Mouse (Mus musculus): Measurements from ENCODE around the gene Rbm8a2. TPM values are rescaled to one million over a fixed set of nuclear protein-coding genes. Genes with fewer than 3 reads are reported as not detected.

The Rbm8a2 gene
- total and polyA plus RNA-seq, 2 experiments from 2014 or later = 0.16 to 0.57 TPM

DNA sequence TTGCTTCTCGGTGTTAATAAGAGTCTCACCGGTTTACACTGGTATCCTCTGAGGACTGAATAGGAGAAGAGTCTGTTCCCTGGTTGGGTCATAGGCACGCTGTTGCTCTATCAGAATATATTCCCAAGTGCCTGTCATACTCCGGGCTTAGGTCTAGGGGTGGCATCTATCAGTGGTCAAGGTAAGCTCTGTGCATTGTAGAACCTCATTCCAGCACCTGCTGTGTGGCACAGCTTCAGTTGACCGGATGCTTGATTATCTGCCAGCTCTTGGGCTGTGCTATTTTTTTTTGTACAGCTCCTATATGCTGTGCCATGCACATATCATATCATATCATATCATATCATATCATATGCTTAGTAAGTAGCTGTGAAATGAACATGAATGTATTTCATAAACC is 9.5 kb upstream of the Rbm8a2 start:
- H3K9ac ChIP-seq (replicated peaks; ENCODE audit: low read length, poor library complexity, severe bottlenecking) = no peak overlapping the region
- no peaks in the 10 kb centered on the region for H3K27me3 ChIP-seq (ENCODE audit: insufficient read depth, low read length)
- TF ChIP-seq CTCF (IDR thresholded peaks at IDR 0.05) = no peak
- H3K27ac ChIP-seq (ENCODE audit: low read depth, low read length) = no peak overlapping the region
- no peak overlapping the region for H3K4me3 ChIP-seq (ENCODE audit: low read depth, low read length)
- H3K4me1 ChIP-seq (ENCODE audit: insufficient read depth, low read length) = no peaks in the 10 kb centered on the region
- H3K9me3 ChIP-seq (ENCODE audit: low read length) = no peaks in the 10 kb centered on the region
- DNase-seq (ENCODE audit: low spot score) (no peak), ATAC-seq (ENCODE audit: low FRiP score) (no peak)
- no peak overlapping the region for H3K4me2 ChIP-seq (ENCODE audit: low read depth, low read length, poor library complexity, severe bottlenecking)
- WGBS = 96% methylated on average over 5 of the region's 5 CpGs
- H3K36me3 ChIP-seq (ENCODE audit: insufficient read depth, low read length) = no peaks in the 10 kb centered on the region; the same call in 1 of the 2 replicates

DNA sequence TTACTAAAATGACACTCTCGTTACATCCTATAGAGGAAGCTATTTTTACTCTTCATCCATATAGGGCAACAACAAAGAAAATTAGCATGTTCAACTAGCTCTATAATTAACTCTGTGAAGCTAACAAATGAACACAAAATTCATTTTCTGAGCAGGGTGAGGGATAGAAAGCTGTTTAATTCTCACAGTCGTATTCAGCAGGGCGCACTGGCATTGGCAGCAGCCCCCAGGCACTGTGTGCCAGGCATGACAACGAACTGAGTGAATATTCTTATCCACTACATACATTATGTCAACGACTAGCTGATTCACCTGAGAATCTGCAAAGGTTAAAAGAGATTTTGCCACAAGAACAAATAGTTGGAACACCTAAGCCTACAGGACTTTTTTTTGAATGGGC is 8.2 kb downstream of the Rbm8a2 start:
- H3K4me1 ChIP-seq (ENCODE audit: insufficient read depth, low read length) = no peaks in the 10 kb centered on the region
- no peak overlapping the region for H3K27ac ChIP-seq (ENCODE audit: low read depth, low read length)
- DNase-seq (ENCODE audit: low spot score) (peak; percentile 9), ATAC-seq (ENCODE audit: low FRiP score) (no peak)
- H3K36me3 ChIP-seq (ENCODE audit: insufficient read depth, low read length) = no peaks in the 10 kb centered on the region
- no peak overlapping the region for H3K4me3 ChIP-seq (ENCODE audit: low read depth, low read length)
- H3K4me2 ChIP-seq (ENCODE audit: low read depth, low read length, poor library complexity, severe bottlenecking) = no peak overlapping the region
- H3K27me3 ChIP-seq (ENCODE audit: insufficient read depth, low read length) = no peaks in the 10 kb centered on the region
- H3K9ac ChIP-seq (replicated peaks; ENCODE audit: low read length, poor library complexity, severe bottlenecking) = no peak overlapping the region
- TF ChIP-seq CTCF (IDR thresholded peaks at IDR 0.05) = no peak
- 61% methylated on average over 5 of the region's 5 CpGs for WGBS
- H3K9me3 ChIP-seq (ENCODE audit: low read length) = no peaks in the 10 kb centered on the region

DNA sequence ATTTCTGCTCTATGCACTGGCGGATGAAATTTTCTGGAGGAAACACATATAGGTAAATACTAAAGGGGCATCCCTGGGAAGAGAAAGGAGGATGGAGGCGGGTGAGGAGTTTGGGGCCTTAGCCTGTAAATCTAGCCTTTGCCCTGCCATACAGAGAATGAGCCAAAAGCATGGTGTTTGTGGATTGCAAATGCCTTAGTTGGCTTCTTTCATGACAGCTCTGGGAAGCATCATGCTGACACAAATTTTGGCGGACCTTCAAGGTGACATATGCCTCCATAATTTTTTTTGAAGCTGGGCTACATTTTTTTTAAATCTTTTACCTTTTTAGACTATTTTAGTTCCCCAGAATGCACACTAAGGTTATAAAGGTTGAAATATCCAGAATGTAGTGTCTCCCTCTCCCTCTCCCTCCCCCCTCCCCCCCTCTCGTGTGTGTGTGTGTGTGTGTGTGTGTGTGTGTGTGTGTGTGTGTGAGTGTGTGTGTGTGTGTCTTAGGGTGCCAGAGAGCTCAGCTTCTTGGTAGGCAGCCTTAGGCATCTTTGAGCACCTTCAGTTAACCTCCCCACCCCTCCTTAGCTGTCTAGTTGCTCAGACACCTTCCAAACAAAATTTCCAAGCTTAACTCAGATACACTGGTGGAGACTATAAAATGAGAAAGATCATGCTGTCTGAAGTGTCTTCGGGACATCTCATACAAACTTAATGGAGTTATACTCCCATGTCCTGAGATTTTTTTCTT is 11.7 kb downstream of the Rbm8a2 start:
- Histone ChIP-seq H3K27ac (ENCODE audit: low read depth, low read length) (no peak overlapping the region), H3K4me3 (ENCODE audit: low read depth, low read length) (no peak overlapping the region), H3K4me1 (ENCODE audit: insufficient read depth, low read length) (no peaks in the 10 kb centered on the region), H3K9ac (replicated peaks; ENCODE audit: low read length, poor library complexity, severe bottlenecking) (no peak overlapping the region), H3K36me3 (ENCODE audit: insufficient read depth, low read length) (no peaks in the 10 kb centered on the region), H3K27me3 (ENCODE audit: insufficient read depth, low read length) (no peaks in the 10 kb centered on the region), H3K9me3 (ENCODE audit: low read length) (no peaks in the 10 kb centered on the region), H3K4me2 (ENCODE audit: low read depth, low read length, poor library complexity, severe bottlenecking) (no peak overlapping the region)
- no peak for TF ChIP-seq CTCF (IDR thresholded peaks at IDR 0.05)
- ATAC-seq (ENCODE audit: low FRiP score) (no peak), DNase-seq (ENCODE audit: low spot score) (peak; percentile 17)
- 94% methylated on average over 5 of the region's 5 CpGs for WGBS

DNA sequence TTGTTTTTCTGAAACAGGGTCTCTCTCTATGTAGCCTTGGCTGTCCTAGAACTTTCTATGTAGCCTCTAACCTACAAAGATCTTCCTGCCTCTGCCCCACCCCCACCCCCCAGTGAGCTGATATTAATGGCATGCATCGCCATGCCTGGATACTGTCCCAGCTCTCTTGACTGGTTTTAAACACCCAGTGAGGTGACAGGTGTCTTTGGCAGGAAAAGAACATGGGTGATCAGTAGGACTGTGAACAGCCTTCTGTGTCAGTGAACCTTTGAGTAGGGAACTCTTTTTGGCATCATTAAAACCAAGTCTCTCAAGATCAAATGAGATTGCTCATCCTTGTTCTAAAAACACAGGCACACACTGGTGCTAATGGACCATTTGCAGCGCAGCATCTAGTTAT is 17.1 kb downstream of the Rbm8a2 start:
- no peak for ATAC-seq (ENCODE audit: low FRiP score)
- H3K4me2 ChIP-seq (ENCODE audit: low read depth, low read length, poor library complexity, severe bottlenecking) = no peak overlapping the region
- no peaks in the 10 kb centered on the region for H3K9me3 ChIP-seq (ENCODE audit: low read length)
- no peak for DNase-seq (ENCODE audit: low spot score)
- no peak overlapping the region for H3K9ac ChIP-seq (replicated peaks; ENCODE audit: low read length, poor library complexity, severe bottlenecking)
- no peak overlapping the region for H3K27ac ChIP-seq (ENCODE audit: low read depth, low read length)
- no peaks in the 10 kb centered on the region for H3K4me1 ChIP-seq (ENCODE audit: insufficient read depth, low read length)
- H3K4me3 ChIP-seq (ENCODE audit: low read depth, low read length) = no peak overlapping the region
- no peaks in the 10 kb centered on the region for H3K27me3 ChIP-seq (ENCODE audit: insufficient read depth, low read length)
- whole genome bisulfite sequencing = 92% methylated on average over 2 of the region's 2 CpGs
- no peaks in the 10 kb centered on the region for H3K36me3 ChIP-seq (ENCODE audit: insufficient read depth, low read length)
- TF ChIP-seq CTCF (IDR thresholded peaks at IDR 0.05) = no peak

DNA sequence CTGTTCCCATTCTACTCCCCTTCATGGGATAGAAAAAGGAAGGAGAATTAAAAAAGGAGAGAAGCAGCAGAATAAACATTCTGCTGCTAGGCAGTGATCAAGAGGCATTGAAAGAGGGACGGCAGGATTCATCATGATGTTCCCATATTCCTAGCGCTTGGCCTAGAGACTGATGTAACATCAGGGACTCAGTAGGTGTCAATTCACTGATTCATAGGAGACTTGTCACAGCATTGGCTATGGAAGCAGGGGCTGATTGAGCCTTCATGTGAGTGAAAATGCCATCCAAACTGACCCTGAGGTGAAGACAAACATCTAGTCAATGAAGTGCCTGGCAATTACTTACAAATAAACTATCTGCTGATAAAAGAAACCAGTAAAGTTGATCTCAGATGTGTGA is 28.1 kb downstream of the Rbm8a2 start:
- no peaks in the 10 kb centered on the region for H3K27me3 ChIP-seq (ENCODE audit: insufficient read depth, low read length)
- H3K4me3 ChIP-seq (ENCODE audit: low read depth, low read length) = no peak overlapping the region
- no peak for DNase-seq (ENCODE audit: low spot score)
- no peak for ATAC-seq (ENCODE audit: low FRiP score)
- no peak overlapping the region for H3K9ac ChIP-seq (replicated peaks; ENCODE audit: low read length, poor library complexity, severe bottlenecking)
- TF ChIP-seq CTCF (IDR thresholded peaks at IDR 0.05) = no peak
- H3K4me1 ChIP-seq (ENCODE audit: insufficient read depth, low read length) = no peaks in the 10 kb centered on the region
- H3K27ac ChIP-seq (ENCODE audit: low read depth, low read length) = no peak overlapping the region
- no peaks in the 10 kb centered on the region for H3K36me3 ChIP-seq (ENCODE audit: insufficient read depth, low read length)
- H3K9me3 ChIP-seq (ENCODE audit: low read length) = no peaks in the 10 kb centered on the region
- H3K4me2 ChIP-seq (ENCODE audit: low read depth, low read length, poor library complexity, severe bottlenecking) = no peak overlapping the region
- 92% methylated on average over 2 of the region's 2 CpGs for WGBS

DNA sequence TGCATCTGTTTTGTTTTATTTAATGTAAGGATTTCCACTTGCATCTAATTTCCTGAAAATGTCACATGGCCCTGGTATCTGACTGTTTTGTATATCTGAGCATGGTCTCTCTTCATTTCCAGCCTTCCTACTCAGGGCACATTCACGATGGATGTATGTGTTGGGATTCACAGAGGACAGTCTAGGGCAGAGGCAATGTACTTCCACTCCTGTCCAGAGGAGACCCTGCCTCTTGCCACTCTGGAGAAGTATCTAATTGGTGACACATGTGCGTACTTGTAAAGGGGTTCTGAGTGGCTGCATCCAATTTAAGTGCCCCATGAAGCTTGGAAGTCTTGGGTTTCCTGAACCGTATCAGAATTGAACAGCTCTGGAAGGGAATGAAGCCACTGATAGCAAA is 28.5 kb downstream of the Rbm8a2 start:
- no peak for TF ChIP-seq CTCF (IDR thresholded peaks at IDR 0.05)
- ATAC-seq (ENCODE audit: low FRiP score) = no peak
- 81% methylated on average over 3 of the region's 3 CpGs for WGBS

More for the DNA sequence above, 28.5 kb downstream of the Rbm8a2 start:
- no peaks in the 10 kb centered on the region for H3K4me1 ChIP-seq (ENCODE audit: insufficient read depth, low read length)
- no peaks in the 10 kb centered on the region for H3K27me3 ChIP-seq (ENCODE audit: insufficient read depth, low read length)
- no peak for DNase-seq (ENCODE audit: low spot score)
- no peak overlapping the region for H3K27ac ChIP-seq (ENCODE audit: low read depth, low read length)
- no peak overlapping the region for H3K9ac ChIP-seq (replicated peaks; ENCODE audit: low read length, poor library complexity, severe bottlenecking)
- H3K36me3 ChIP-seq (ENCODE audit: insufficient read depth, low read length) = no peaks in the 10 kb centered on the region
- H3K9me3 ChIP-seq (ENCODE audit: low read length) = no peaks in the 10 kb centered on the region
- no peak overlapping the region for H3K4me3 ChIP-seq (ENCODE audit: low read depth, low read length)
- H3K4me2 ChIP-seq (ENCODE audit: low read depth, low read length, poor library complexity, severe bottlenecking) = no peak overlapping the region
